ENCODE assay signal across 10 mouse cellular contexts in the genomic region with DNA sequence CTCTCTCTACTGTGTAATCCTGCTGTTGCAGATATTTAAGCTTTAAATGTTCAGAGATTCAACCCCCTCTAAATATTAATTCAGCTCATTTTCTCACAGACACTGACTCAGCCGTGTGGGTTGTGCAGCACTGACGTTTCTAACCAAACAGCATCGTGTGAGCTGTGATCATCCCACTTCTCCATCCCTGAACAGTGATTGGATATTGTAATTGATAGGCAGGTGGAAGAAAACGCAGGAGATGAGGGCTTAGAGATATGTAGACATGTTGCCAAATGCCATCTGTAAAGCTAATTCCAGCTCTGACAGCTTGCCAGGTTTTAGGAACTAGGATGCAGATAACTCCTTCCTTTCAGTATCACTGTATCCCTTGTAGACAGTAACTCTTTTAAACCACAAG. TPM values are rescaled to one million over a fixed set of nuclear protein-coding genes. Genes with fewer than 3 reads are reported as not detected.
DNase-seq lines count a peak whose midpoint lies in the region; ATAC-seq and TF ChIP-seq lines count a peak whose summit lies in the region.
"Had no signal": no experiment of that assay in that cellular context is flagged by ENCODE, and none has a peak within 500 bp of the region (broad histone marks: within the 10 kb centered on the region; RNA-seq: fewer than 3 reads in every experiment).

No protein-coding gene starts in this region.

- no peaks in the 10 kb centered on the region for H3K27me3 ChIP-seq in heart, embryonic 13.5 days (replicated peaks)
- no peaks in the 10 kb centered on the region for H3K27me3 ChIP-seq in stomach, postnatal 0 days (ENCODE audit: control insufficient read depth, insufficient read depth, low read length)
- H3K27me3 ChIP-seq: lung, embryonic 15.5 days had no signal

- no peak overlapping the region for H3K4me3 ChIP-seq in heart, embryonic 13.5 days
- H3K4me3 ChIP-seq in stomach, postnatal 0 days (ENCODE audit: low read depth, low read length), result no peak overlapping the region
- H3K4me3 ChIP-seq: lung, embryonic 15.5 days had no signal

- H3K9ac ChIP-seq in heart, embryonic 13.5 days, result no peak overlapping the region
- no peak overlapping the region for H3K9ac ChIP-seq in stomach, postnatal 0 days (ENCODE audit: low read length)
- H3K9ac ChIP-seq: lung, embryonic 15.5 days had no signal

- no peak for ATAC-seq in heart, embryonic 13.5 days (ENCODE audit: extremely low read depth, insufficient number of reproducible peaks, low FRiP score, low TSS enrichment)
- ATAC-seq in stomach, postnatal 0 days (ENCODE audit: low FRiP score, low TSS enrichment), result no peak

- DNase-seq in MN1 (ENCODE audit: low spot score) (peak; percentile 75), liver (no peak)
- peak; percentile 79 for DNase-seq in brain, embryonic 18.5 days (ENCODE audit: low read depth, low spot score)
- peak; percentile 82 to 87 for DNase-seq in left cerebral cortex, adult 9 months (ENCODE audit: low spot score in 2 of 2)
- no peak for DNase-seq in thymus, postnatal 25 days
- DNase-seq in lung, adult 18-20 months, result no peak
- DNase-seq in stomach, postnatal 0 days (ENCODE audit: low spot score), result no peak

- TF ChIP-seq EP300 in stomach, postnatal 0 days (optimal IDR thresholded peaks at IDR 0.05), result no peak

- H3K4me1 ChIP-seq in heart, embryonic 13.5 days, result peaks cover 9% of the 10 kb centered on the region
- no peaks in the 10 kb centered on the region for H3K4me1 ChIP-seq in stomach, postnatal 0 days (replicated peaks; ENCODE audit: control insufficient read depth, insufficient read depth)
- H3K4me1 ChIP-seq: lung, embryonic 15.5 days had no signal

- 0 out of 2 replicates have a peak overlapping the region, but pooled peaks have one; percentile 11 for H3K4me2 ChIP-seq in heart, embryonic 13.5 days
- no peak overlapping the region for H3K4me2 ChIP-seq in stomach, postnatal 0 days (replicated peaks; ENCODE audit: low read depth)
- H3K4me2 ChIP-seq: lung, embryonic 15.5 days had no signal

- no peak overlapping the region for H3K27ac ChIP-seq in heart, embryonic 13.5 days (replicated peaks)
- no peak overlapping the region for H3K27ac ChIP-seq in stomach, postnatal 0 days (replicated peaks)
- H3K27ac ChIP-seq: lung, embryonic 15.5 days had no signal

- no peaks in the 10 kb centered on the region for H3K9me3 ChIP-seq in heart, embryonic 13.5 days
- H3K9me3 ChIP-seq in stomach, postnatal 0 days (ENCODE audit: control insufficient read depth, low read length), result no peaks in the 10 kb centered on the region
- H3K9me3 ChIP-seq: lung, embryonic 15.5 days had no signal

- no peak for TF ChIP-seq CTCF in stomach, postnatal 0 days (IDR thresholded peaks at IDR 0.05; ENCODE audit: low read depth)

- WGBS in heart, embryonic 13.5 days, result 28% methylated on average over 4 of the region's 4 CpGs
- 29% methylated on average over 4 of the region's 4 CpGs for WGBS in stomach, postnatal 0 days

- no peaks in the 10 kb centered on the region for H3K36me3 ChIP-seq in heart, embryonic 13.5 days
- H3K36me3 ChIP-seq in stomach, postnatal 0 days (ENCODE audit: control insufficient read depth, insufficient read depth, low read length), result no peaks in the 10 kb centered on the region
- H3K36me3 ChIP-seq: lung, embryonic 15.5 days had no signal

RNA-seq across cellular contexts. Expression of a gene that starts 21.9 kb away (rescaled TPM):
- 21.8 and 23.7 TPM in 2 replicates for polyA plus RNA-seq in heart, embryonic 13.5 days (2015; fragmentation: Nextera tagmentation; extraction: Ambion mirVana)
- 15.9 and 17.2 TPM in 2 replicates for polyA plus RNA-seq in stomach, postnatal 0 days (2015; fragmentation: Nextera tagmentation; extraction: Ambion mirVana)

RNA-seq across cellular contexts. Expression of a gene that starts 41.1 kb away (rescaled TPM):
- 1.4 TPM in 1 of 2 replicates, not detected in the other for polyA plus RNA-seq in heart, embryonic 13.5 days (2015; fragmentation: Nextera tagmentation; extraction: Ambion mirVana)
- not detected in 2 replicates for polyA plus RNA-seq in stomach, postnatal 0 days (2015; fragmentation: Nextera tagmentation; extraction: Ambion mirVana)
- polyA plus RNA-seq: stomach, embryonic 16.5 days had no signal

Comparison
In these comparisons a context has a peak if more than half of its experiments do, and no peak if none do; other contexts are left out.
1. DNase-seq: peak in MN1 (single experiment), brain, embryonic 18.5 days (single experiment) and left cerebral cortex, adult 9 months (2 of 2); none in thymus, postnatal 25 days (single experiment), lung, adult 18-20 months (0 of 2), liver (single experiment) and stomach, postnatal 0 days (single experiment).